8 mouse cellular contexts compared by ENCODE assay signal in genomic region chrX:168795859-168796848, GRCm38 (mm10). TPM values are rescaled to one million over a fixed set of nuclear protein-coding genes. Genes with fewer than 3 reads are reported as not detected.
DNase-seq lines count a peak whose midpoint lies in the region; ATAC-seq and TF ChIP-seq lines count a peak whose summit lies in the region.

No protein-coding gene starts in this region.

- no peak for TF ChIP-seq CTCF in bone marrow macrophage, adult 2 months (IDR thresholded peaks at IDR 0.05; ENCODE audit: low read depth, low read length)

- peak; percentile 68 for ATAC-seq in intestine, embryonic 16.5 days
- peak; percentile 70; the same call in 1 of the 2 replicates for ATAC-seq in stomach, embryonic 16.5 days (ENCODE audit: insufficient read depth, low FRiP score)

- H3K4me2 ChIP-seq in intestine, embryonic 16.5 days (ENCODE audit: low read depth, low read length), result peak overlapping the region; percentile 77
- peak overlapping the region; percentile 73 for H3K4me2 ChIP-seq in stomach, embryonic 16.5 days (ENCODE audit: low read depth, low read length)

- DNase-seq in left cerebral cortex, adult 18-20 months (ENCODE audit: low spot score in 2 of 2), result peak; percentile 1 to 5
- no peak for DNase-seq in left cerebral cortex, adult 11 months (ENCODE audit: low spot score)
- peak; percentile 11 to 16 for DNase-seq in gastrocnemius, postnatal 4 days (ENCODE audit: low spot score in 2 of 2)
- peak; percentile 8 for DNase-seq in lung, postnatal 10 days
- no peak for DNase-seq in thymus, postnatal 4 days

- TF ChIP-seq POLR2A in bone marrow macrophage, adult 2 months (IDR thresholded peaks at IDR 0.05; ENCODE audit: borderline replicate concordance, low read depth, low read length), result no peak

- H3K9ac ChIP-seq in intestine, embryonic 16.5 days (ENCODE audit: low read depth, low read length), result peak overlapping the region; percentile 62
- H3K9ac ChIP-seq in stomach, embryonic 16.5 days (ENCODE audit: low read length), result peak overlapping the region; percentile 63; the same call in 1 of the 2 replicates

- no peaks in the 10 kb centered on the region for H3K9me3 ChIP-seq in intestine, embryonic 16.5 days (ENCODE audit: control insufficient read depth, low read length)
- H3K9me3 ChIP-seq in stomach, embryonic 16.5 days (replicated peaks; ENCODE audit: control insufficient read depth, low read length), result no peaks in the 10 kb centered on the region

- no peak overlapping the region for H3K27ac ChIP-seq in bone marrow macrophage, adult 2 months (ENCODE audit: insufficient read depth, low read depth, low read length)
- no peak overlapping the region for H3K27ac ChIP-seq in intestine, embryonic 16.5 days (ENCODE audit: low read length)
- H3K27ac ChIP-seq in stomach, embryonic 16.5 days (ENCODE audit: low read length), result no peak overlapping the region

- H3K4me3 ChIP-seq in bone marrow macrophage, adult 2 months (ENCODE audit: insufficient read depth, low read length), result peak overlapping the region; percentile 53
- H3K4me3 ChIP-seq in intestine, embryonic 16.5 days (ENCODE audit: low read length), result peak overlapping the region; percentile 50
- H3K4me3 ChIP-seq in stomach, embryonic 16.5 days (replicated peaks; ENCODE audit: low read length), result peak overlapping the region; percentile 48

- H3K36me3 ChIP-seq in intestine, embryonic 16.5 days (ENCODE audit: control insufficient read depth, insufficient read depth, low read length), result no peaks in the 10 kb centered on the region
- no peaks in the 10 kb centered on the region for H3K36me3 ChIP-seq in stomach, embryonic 16.5 days (ENCODE audit: control insufficient read depth, insufficient read depth, low read length)

- H3K27me3 ChIP-seq in intestine, embryonic 16.5 days (replicated peaks; ENCODE audit: control insufficient read depth, insufficient read depth, low read length), result peaks cover 22% of the 10 kb centered on the region
- H3K27me3 ChIP-seq in stomach, embryonic 16.5 days (ENCODE audit: control insufficient read depth, insufficient read depth, low read length), result peaks cover 22% of the 10 kb centered on the region

- 21% methylated on average over 55 of the region's 55 CpGs for WGBS in intestine, embryonic 16.5 days
- WGBS in stomach, embryonic 16.5 days, result 16% methylated on average over 55 of the region's 55 CpGs

- H3K4me1 ChIP-seq in bone marrow macrophage, adult 2 months (ENCODE audit: control insufficient read depth, insufficient read depth, low read length), result no peaks in the 10 kb centered on the region
- no peaks in the 10 kb centered on the region for H3K4me1 ChIP-seq in intestine, embryonic 16.5 days (ENCODE audit: control insufficient read depth, insufficient read depth, low read length)
- no peaks in the 10 kb centered on the region for H3K4me1 ChIP-seq in stomach, embryonic 16.5 days (ENCODE audit: control insufficient read depth, insufficient read depth, low read length)

RNA-seq across cellular contexts. Expression of gene Arhgap6, which starts 1.3 kb away (rescaled TPM):
- total RNA-seq in left cerebral cortex, adult 18-20 months (2021), result 10 to 100 TPM in 1 of 2 experiments, 1 to 10 TPM in 1; 7.7 to 11.0 TPM
- 14.9 and 15.7 TPM in 2 replicates for polyA plus RNA-seq in bone marrow macrophage, adult 2 months (2012; ENCODE audit: insufficient read depth, insufficient read length, missing spikeins)
- 1 to 10 TPM; 8.5 TPM for total RNA-seq in gastrocnemius, postnatal 4 days (2021)
- 4.0 TPM in 2 replicates for polyA plus RNA-seq in intestine, embryonic 16.5 days (2015; fragmentation: Nextera tagmentation; extraction: Ambion mirVana)
- polyA plus RNA-seq in stomach, embryonic 16.5 days (2015; fragmentation: Nextera tagmentation; extraction: Ambion mirVana), result 6.5 and 7.4 TPM in 2 replicates

Comparison
In these comparisons a context has a peak if more than half of its experiments do, and no peak if none do; other contexts are left out.
1. DNase-seq: peak in left cerebral cortex, adult 18-20 months (2 of 2), gastrocnemius, postnatal 4 days (2 of 2) and lung, postnatal 10 days (single experiment); none in left cerebral cortex, adult 11 months (single experiment) and thymus, postnatal 4 days (single experiment).
2. Peak in every context shown above with its lines, with median percentiles within 50 percentile points of each other: H3K4me3 ChIP-seq.